Mouse (Mus musculus): ENCODE results near the gene Hoxb3. TPM values are rescaled to one million over a fixed set of nuclear protein-coding genes. Genes with fewer than 3 reads are reported as not detected.

Hoxb3 gene
- polyA plus RNA-seq (2012) = 0.03 TPM in 1 of 2 replicates, not detected in the other

DNA sequence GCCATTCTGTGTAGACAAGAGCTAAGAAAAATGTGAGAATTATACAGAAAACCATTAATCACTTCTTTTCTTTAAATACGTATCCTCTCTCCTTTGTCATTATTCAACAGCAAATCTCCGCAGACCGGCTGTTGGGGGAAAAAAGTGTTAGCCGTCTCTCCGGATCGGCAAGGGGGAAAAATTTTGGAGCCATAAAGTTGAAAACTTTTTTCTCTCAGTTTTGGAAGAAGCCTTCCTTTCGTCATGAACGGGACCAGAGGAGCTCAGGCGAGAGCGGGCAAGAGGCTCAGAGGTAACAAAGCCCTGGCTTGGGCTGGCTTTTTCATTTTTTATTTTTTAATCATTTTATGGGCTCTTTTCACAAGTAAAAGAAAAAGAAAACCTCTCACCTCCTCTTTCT lies at the start of gene Hoxb3:
TSS of gene Hoxb3 (plus strand) at position 173 of the 400 bp plus-strand sequence.
- TF ChIP-seq GATA1 (IDR thresholded peaks at IDR 0.05; ENCODE audit: low read length) = no peak

GRCm38 (mm10) chr11:96274428-96274827 lies 48.7 kb upstream of the Hoxb3 start:
- no peak for TF ChIP-seq GATA1 (IDR thresholded peaks at IDR 0.05; ENCODE audit: low read length)

GRCm38 (mm10) chr11:96275896-96276295 lies 47.2 kb upstream of the Hoxb3 start:
- TF ChIP-seq GATA1 (IDR thresholded peaks at IDR 0.05; ENCODE audit: low read length) = no peak

GRCm38 (mm10) chr11:96277151-96278044 lies 45.7 kb upstream of the Hoxb3 start:
- no peak for TF ChIP-seq GATA1 (IDR thresholded peaks at IDR 0.05; ENCODE audit: low read length)

DNA sequence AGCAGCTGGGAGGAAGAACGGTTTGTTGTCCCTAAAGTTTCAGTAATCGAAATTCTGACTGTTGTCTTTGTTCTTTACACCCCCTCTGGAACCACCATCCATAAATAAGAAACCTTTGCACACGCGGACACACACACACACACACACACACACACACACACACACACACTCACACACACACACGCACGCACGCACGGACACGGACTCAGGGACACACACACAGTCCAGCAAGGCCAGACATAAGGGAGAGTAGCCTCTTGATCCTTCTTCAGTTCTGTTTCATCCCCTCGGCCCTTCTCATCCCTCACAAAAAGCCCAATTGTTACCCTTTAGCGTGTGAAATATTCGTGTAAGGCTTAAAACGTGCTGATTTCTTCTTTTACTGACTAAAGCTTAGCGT lies 44.8 kb upstream of the Hoxb3 start:
- TF ChIP-seq GATA1 (IDR thresholded peaks at IDR 0.05; ENCODE audit: low read length) = no peak

DNA sequence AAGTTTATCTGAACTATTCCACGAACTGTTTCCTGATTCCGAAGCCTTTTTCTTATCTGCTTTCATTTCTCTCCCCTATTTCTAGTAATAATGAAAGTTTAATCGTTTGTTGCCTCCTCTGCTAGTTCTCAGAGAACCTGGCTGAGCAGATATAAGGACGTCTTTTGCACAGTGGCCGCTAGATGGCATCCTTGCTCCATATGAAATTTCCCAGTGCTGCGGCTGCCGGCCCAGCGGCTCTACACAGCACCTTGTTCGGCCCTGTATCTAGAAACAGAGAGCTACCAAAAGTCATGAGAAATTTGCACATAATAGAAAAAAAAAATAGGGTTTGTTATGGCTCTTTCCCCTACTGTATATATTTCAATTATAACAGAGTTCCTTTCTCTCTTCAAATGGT lies 44.4 kb upstream of the Hoxb3 start:
- TF ChIP-seq GATA1 (IDR thresholded peaks at IDR 0.05; ENCODE audit: low read length) = no peak

GRCm38 (mm10) chr11:96279421-96280233 lies 43.5 kb upstream of the Hoxb3 start:
- TF ChIP-seq GATA1 (IDR thresholded peaks at IDR 0.05; ENCODE audit: low read length) = no peak

DNA sequence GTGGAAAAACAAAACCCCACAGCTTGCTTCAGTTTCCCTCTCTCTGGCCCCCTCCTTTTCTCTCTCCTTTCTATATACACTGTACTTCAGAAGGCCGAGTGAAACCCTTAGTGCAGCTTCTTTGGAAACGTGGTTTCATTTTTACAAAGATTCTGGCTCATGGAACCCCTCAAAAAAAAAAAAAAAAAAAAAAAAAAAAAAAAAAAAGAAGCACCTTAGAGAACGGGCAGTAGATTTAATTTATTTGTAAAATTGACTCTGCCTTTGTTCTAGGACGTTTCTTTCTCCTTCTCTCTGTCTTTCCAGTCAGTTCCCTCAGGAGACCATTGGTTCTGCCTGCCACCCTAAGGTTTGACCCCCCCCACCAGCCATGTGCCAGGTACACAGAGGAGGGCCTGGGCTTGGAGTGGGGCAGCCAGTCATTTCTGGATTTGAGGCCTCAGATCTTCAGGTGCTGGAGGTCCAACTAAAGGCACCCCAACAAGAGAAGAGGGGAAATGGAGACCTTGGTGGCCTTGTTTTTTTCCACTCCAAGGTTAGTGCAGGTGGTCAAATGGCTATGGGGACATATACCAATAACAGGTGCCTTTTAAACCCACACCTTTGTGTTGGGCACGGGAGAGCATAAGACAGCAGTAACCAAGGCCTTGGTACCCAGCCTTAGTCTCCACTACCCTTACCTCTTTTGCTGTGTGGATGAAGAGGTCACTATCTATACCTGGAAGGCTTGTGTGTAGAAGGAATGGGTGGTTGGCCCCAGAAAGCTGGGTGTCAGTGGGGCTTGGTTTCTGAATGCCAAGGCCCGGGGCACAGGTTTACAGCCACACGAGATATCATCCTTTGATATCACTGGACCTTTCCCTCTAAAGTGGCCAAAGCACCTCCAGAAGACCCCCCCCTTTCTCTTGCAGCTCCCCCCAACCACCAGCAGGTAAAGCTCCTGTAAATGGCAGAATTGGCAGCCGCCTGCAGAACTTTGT lies 42.4 kb upstream of the Hoxb3 start:
- no peak for TF ChIP-seq GATA1 (IDR thresholded peaks at IDR 0.05; ENCODE audit: low read length)

GRCm38 (mm10) chr11:96281396-96281795 lies 41.7 kb upstream of the Hoxb3 start:
- no peak for TF ChIP-seq GATA1 (IDR thresholded peaks at IDR 0.05; ENCODE audit: low read length)

GRCm38 (mm10) chr11:96281855-96282570 lies 41.1 kb upstream of the Hoxb3 start, which contains the start of gene Hoxb8:
Gene Hoxb8 (plus strand): TSS chr11:96281905.
- no peak for TF ChIP-seq GATA1 (IDR thresholded peaks at IDR 0.05; ENCODE audit: low read length)

DNA sequence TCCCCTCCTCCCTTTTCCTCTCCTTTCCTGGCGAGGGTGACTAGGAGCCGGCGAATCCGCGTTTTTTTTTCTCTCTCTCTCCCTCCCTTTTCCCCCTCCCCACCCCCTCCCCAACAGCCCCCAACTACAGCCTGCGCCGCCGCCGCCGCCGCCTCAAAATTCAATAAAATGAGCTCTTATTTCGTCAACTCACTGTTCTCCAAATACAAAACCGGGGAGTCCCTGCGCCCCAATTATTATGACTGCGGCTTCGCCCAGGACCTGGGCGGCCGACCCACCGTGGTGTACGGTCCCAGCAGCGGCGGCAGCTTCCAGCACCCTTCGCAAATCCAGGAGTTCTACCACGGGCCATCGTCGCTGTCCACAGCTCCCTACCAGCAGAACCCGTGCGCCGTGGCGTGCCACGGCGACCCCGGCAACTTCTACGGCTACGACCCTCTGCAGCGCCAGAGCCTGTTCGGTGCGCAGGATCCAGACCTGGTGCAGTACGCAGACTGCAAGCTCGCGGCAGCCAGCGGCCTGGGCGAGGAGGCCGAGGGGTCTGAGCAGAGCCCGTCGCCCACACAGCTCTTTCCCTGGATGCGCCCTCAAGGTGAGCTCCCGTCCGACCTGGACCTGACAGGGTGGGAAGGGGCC lies 40.2 kb upstream of the Hoxb3 start:
- TF ChIP-seq GATA1 (IDR thresholded peaks at IDR 0.05; ENCODE audit: low read length) = no peak

- no peak for TF ChIP-seq GATA1 (IDR thresholded peaks at IDR 0.05; ENCODE audit: low read length)
Observed at GRCm38 (mm10) chr11:96284041-96284749, 38.9 kb upstream of the Hoxb3 start.

All from G1E-ER4 (cell line).